Mouse (Mus musculus) hindlimb bud, embryonic 11.5 days (tissue): ENCODE results near the gene Noc2l.
A peak's percentile ranks its signal among the peaks of the same experiment; 100 is the strongest.

Experiments
- DNase-seq: peaks from one replicate; pipeline ENCODE4 v3.0.0-alpha.2; 2012; ENCODE audit warnings: low read depth, low spot score; ENCODE audit errors: extremely low spot score

The Noc2l gene

GRCm38 (mm10) chr4:156235808-156236533 lies at the start of gene Noc2l:
Gene Noc2l, plus strand, starts transcription at chr4:156236010.
- peak; percentile 35 for DNase-seq

GRCm38 (mm10) chr4:156188162-156188810 lies 47.5 kb upstream of the Noc2l start:
- no peak for DNase-seq

- DNase-seq = no peak
These were observed 46.9 kb upstream of the Noc2l start for GRCm38 (mm10) chr4:156188811-156189323.

GRCm38 (mm10) chr4:156192421-156193199 lies 43.2 kb upstream of the Noc2l start:
- no peak for DNase-seq

GRCm38 (mm10) chr4:156193200-156193590 lies 42.6 kb upstream of the Noc2l start:
- DNase-seq = no peak

GRCm38 (mm10) chr4:156193906-156194305 lies 41.9 kb upstream of the Noc2l start:
- no peak for DNase-seq

GRCm38 (mm10) chr4:156194346-156194745 lies 41.5 kb upstream of the Noc2l start:
- DNase-seq = no peak

- no peak for DNase-seq
These were observed 39.6 kb upstream of the Noc2l start for GRCm38 (mm10) chr4:156195927-156196870.

- no peak for DNase-seq
These were observed 38.5 kb upstream of the Noc2l start, which contains the start of gene Agrn for GRCm38 (mm10) chr4:156197131-156197828. Gene Agrn, minus strand, starts transcription at chr4:156197488.

- DNase-seq = peak; percentile 50
These were observed 38.0 kb upstream of the Noc2l start for GRCm38 (mm10) chr4:156197829-156198205.

- DNase-seq = no peak
These were observed 35.0 kb upstream of the Noc2l start, which contains the start of gene Isg15 for GRCm38 (mm10) chr4:156200623-156201475. Gene Isg15, minus strand, starts transcription at chr4:156200818.

- DNase-seq = no peak
These were observed 33.3 kb upstream of the Noc2l start for GRCm38 (mm10) chr4:156202462-156202893.

GRCm38 (mm10) chr4:156203001-156203412 lies 32.8 kb upstream of the Noc2l start, which contains the start of gene AW011738:
Gene AW011738, plus strand, starts transcription at chr4:156203304.
- DNase-seq = no peak

GRCm38 (mm10) chr4:156203413-156204131 lies 32.2 kb upstream of the Noc2l start:
- DNase-seq = no peak

GRCm38 (mm10) chr4:156208872-156209271 lies 26.9 kb upstream of the Noc2l start:
- DNase-seq = no peak

- DNase-seq = no peak
These were observed 25.7 kb upstream of the Noc2l start for GRCm38 (mm10) chr4:156209963-156210635.

GRCm38 (mm10) chr4:156213134-156213533 lies 22.7 kb upstream of the Noc2l start:
- DNase-seq = no peak
